Mouse (Mus musculus) intestine, embryonic 16.5 days (tissue): ENCODE measurements around the gene Olfr456. TPM values are rescaled to one million over a fixed set of nuclear protein-coding genes. Genes with fewer than 3 reads are reported as not detected.

Experiments
- ATAC-seq: fragments of 200-750 bp; cut with Nextera tagmentation; 2 replicates; pipeline ENCODE4 v1.8.0; 2017; ENCODE audit warnings: moderate TSS enrichment, moderate library complexity
- H3K27ac ChIP-seq: fragments of 300-500 bp; sonication (generic); 2 replicates; pipeline ENCODE4 v1.5.1; 2014; ENCODE audit warnings: mild to moderate bottlenecking, low read length
- H3K27me3 ChIP-seq: fragments of 300-500 bp; sonication (generic); replicated peaks from 2 replicates; pipeline ENCODE4 v1.6.1; 2014; ENCODE audit warnings: low read length, control low read depth, mixed read lengths; ENCODE audit not compliant: control insufficient read depth, insufficient read depth
- H3K36me3 ChIP-seq: fragments of 300-500 bp; sonication (generic); 2 replicates; pipeline ENCODE4 v1.6.1; 2014; ENCODE audit warnings: low read length, control low read depth; ENCODE audit not compliant: control insufficient read depth, insufficient read depth
- H3K4me1 ChIP-seq: fragments of 300-500 bp; sonication (generic); 2 replicates; pipeline ENCODE4 v1.6.1; 2014; ENCODE audit warnings: low read length, control low read depth, mixed read lengths; ENCODE audit not compliant: control insufficient read depth, insufficient read depth
- H3K4me2 ChIP-seq: fragments of 300-500 bp; sonication (generic); 2 replicates; pipeline ENCODE4 v1.6.1; 2014; ENCODE audit warnings: low read depth, low read length, control low read depth
- H3K4me3 ChIP-seq: fragments of 300-500 bp; sonication (generic); 2 replicates; pipeline ENCODE4 v1.5.1; 2014; ENCODE audit warnings: mild to moderate bottlenecking, low read length
- H3K9ac ChIP-seq: fragments of 300-500 bp; sonication (generic); 2 replicates; pipeline ENCODE4 v1.6.1; 2014; ENCODE audit warnings: low read depth, low read length
- H3K9me3 ChIP-seq: fragments of 300-500 bp; sonication (generic); 2 replicates; pipeline ENCODE4 v1.6.1; 2016; ENCODE audit warnings: low read length, control low read depth; ENCODE audit not compliant: control insufficient read depth
- WGBS: fragments of 180-500 bp; shearing (Covaris S2); extraction: QIAGEN DNeasy Blood & Tissue Kit; methylation state at CpG from one replicate; pipeline ENCODE4 v1.1.7; 2014; 5-methylcytosine and 5-hydroxymethylcytosine counted together
- polyA plus RNA-seq: library from polyadenylated mRNA; unstranded; fragments of >200 nt; fragmentation: Nextera tagmentation; extraction: Ambion mirVana; gene quantifications from 2 replicates; pipeline ENCODE4 v1.2.1, GENCODE M21; 2015

Olfr456 gene
- polyA plus RNA-seq, 1 experiment from 2014 or later = not detected

GRCm38 (mm10) chr6:42447381-42447780 is 39.6 kb downstream of the Olfr456 start:
- no peak overlapping the region for H3K27ac ChIP-seq
- no peaks in the 10 kb centered on the region for H3K36me3 ChIP-seq
- 78% methylated on average over 2 of the region's 2 CpGs for WGBS
- no peak for ATAC-seq
- H3K4me1 ChIP-seq = no peaks in the 10 kb centered on the region
- H3K9ac ChIP-seq = no peak overlapping the region
- H3K4me2 ChIP-seq = no peak overlapping the region
- H3K9me3 ChIP-seq = no peaks in the 10 kb centered on the region
- H3K4me3 ChIP-seq = no peak overlapping the region
- H3K27me3 ChIP-seq = no peaks in the 10 kb centered on the region

DNA sequence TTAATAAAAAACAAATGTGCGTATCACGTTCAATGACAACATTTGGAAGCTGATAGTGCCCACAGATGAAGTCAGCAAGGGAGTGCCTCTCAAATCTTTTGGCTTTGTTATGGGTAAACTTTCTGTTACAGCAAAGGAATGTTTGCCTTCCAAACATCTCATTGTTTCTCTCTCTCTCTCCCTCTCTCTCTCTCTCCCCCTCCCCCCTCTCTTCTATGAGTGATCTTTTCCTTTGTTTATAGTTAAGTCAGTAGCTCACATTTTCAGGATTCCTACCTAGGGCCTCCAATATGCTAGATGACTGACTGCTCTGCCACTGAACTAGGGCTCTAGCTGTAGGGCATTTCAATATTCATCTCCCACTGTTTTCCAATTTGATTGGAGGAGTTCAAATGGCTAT is 42.5 kb downstream of the Olfr456 start:
- Histone ChIP-seq H3K9me3 (no peaks in the 10 kb centered on the region), H3K4me3 (no peak overlapping the region), H3K9ac (no peak overlapping the region), H3K4me2 (no peak overlapping the region), H3K4me1 (no peaks in the 10 kb centered on the region), H3K27ac (no peak overlapping the region), H3K36me3 (no peaks in the 10 kb centered on the region), H3K27me3 (no peaks in the 10 kb centered on the region)
- ATAC-seq = no peak
- WGBS = 60% methylated on average over 2 of the region's 2 CpGs

GRCm38 (mm10) chr6:42441395-42441794 is 45.6 kb downstream of the Olfr456 start:
- H3K36me3 ChIP-seq = no peaks in the 10 kb centered on the region
- ATAC-seq = no peak
- WGBS = 61% methylated on average over 2 of the region's 2 CpGs

More at GRCm38 (mm10) chr6:42441395-42441794, 45.6 kb downstream of the Olfr456 start:
- Histone ChIP-seq H3K9ac (no peak overlapping the region), H3K4me1 (no peaks in the 10 kb centered on the region), H3K27ac (no peak overlapping the region), H3K4me2 (no peak overlapping the region), H3K9me3 (no peaks in the 10 kb centered on the region), H3K27me3 (no peaks in the 10 kb centered on the region), H3K4me3 (no peak overlapping the region)

Other genes with a start within 250 kb of the Olfr456 start
- gene Gstk1, start 241.3 kb downstream of the Olfr456 start, polyA plus RNA-seq = 27.4 and 27.7 TPM in 2 replicates
- gene Tmem139, start 225.2 kb downstream of the Olfr456 start, polyA plus RNA-seq = 19.5 and 22.9 TPM in 2 replicates
- 39.5 and 39.9 TPM in 2 replicates for gene Casp2, start 222.2 kb downstream of the Olfr456 start, polyA plus RNA-seq
- 0.20 and 0.23 TPM in 2 replicates for gene Clcn1, start 200.5 kb downstream of the Olfr456 start, polyA plus RNA-seq
- gene Fam131b, start 162.6 kb downstream of the Olfr456 start, polyA plus RNA-seq = 0.12 and 0.21 TPM in 2 replicates
- gene Zyx, start 137.6 kb downstream of the Olfr456 start, polyA plus RNA-seq = 83.5 and 86.5 TPM in 2 replicates
- 10.0 and 11.3 TPM in 2 replicates for gene Epha1, start 113.9 kb downstream of the Olfr456 start, polyA plus RNA-seq
- gene Tas2r143, start 87.0 kb downstream of the Olfr456 start, polyA plus RNA-seq = not detected in 2 replicates
- gene Tas2r135, start 81.8 kb downstream of the Olfr456 start, polyA plus RNA-seq = not detected in 2 replicates
- not detected in 2 replicates for gene Tas2r126, start 52.7 kb downstream of the Olfr456 start, polyA plus RNA-seq
- not detected in 2 replicates for gene Olfr458, start 22.0 kb downstream of the Olfr456 start, polyA plus RNA-seq
- gene Olfr457, start 10.9 kb downstream of the Olfr456 start, polyA plus RNA-seq = 0.04 TPM in 1 of 2 replicates, not detected in the other
- gene Olfr455, start 60.4 kb upstream of the Olfr456 start, polyA plus RNA-seq = not detected in 2 replicates
- gene Tcaf3, start 110.5 kb upstream of the Olfr456 start, polyA plus RNA-seq = not detected in 2 replicates
- 5.4 and 5.6 TPM in 2 replicates for gene Tcaf2, start 158.0 kb upstream of the Olfr456 start, polyA plus RNA-seq
- 40.8 and 44.6 TPM in 2 replicates for gene Tcaf1, start 222.9 kb upstream of the Olfr456 start, polyA plus RNA-seq